Comparison of ENCODE assay signal across 26 mouse cellular contexts in genomic region chr9:46194809-46195208, GRCm38 (mm10). TPM values are rescaled to one million over a fixed set of nuclear protein-coding genes. Genes with fewer than 3 reads are reported as not detected.
DNase-seq lines count a peak whose midpoint lies in the region; ATAC-seq lines count a peak whose summit lies in the region.
"Had no signal": no experiment of that assay in that cellular context is flagged by ENCODE, and none has a peak within 500 bp of the region (broad histone marks: within the 10 kb centered on the region; RNA-seq: fewer than 3 reads in every experiment).

No protein-coding gene starts in this region.

- ATAC-seq in heart, embryonic 11.5 days (replicated peaks; ENCODE audit: insufficient number of reproducible peaks, low FRiP score, low TSS enrichment) = no peak
- no peak for ATAC-seq in hindbrain, embryonic 16.5 days
- ATAC-seq: activated CD4-positive, CD25-positive, alpha-beta regulatory T cell, adult 4 months; CD4-positive, CD25-positive, alpha-beta regulatory T cell, adult 4 months; forebrain, embryonic 13.5 days; forebrain, embryonic 15.5 days; Patski had no signal

- H3K4me1 ChIP-seq in heart, embryonic 11.5 days (ENCODE audit: control insufficient read depth, insufficient read depth, low read length) = peaks cover 30% of the 10 kb centered on the region
- peaks cover 49% of the 10 kb centered on the region for H3K4me1 ChIP-seq in heart, embryonic 10.5 days
- no peaks in the 10 kb centered on the region for H3K4me1 ChIP-seq in hindbrain, embryonic 10.5 days (replicated peaks)
- H3K4me1 ChIP-seq in hindbrain, embryonic 16.5 days (ENCODE audit: control insufficient read depth, insufficient read depth, low read depth, low read length) = no peaks in the 10 kb centered on the region
- H3K4me1 ChIP-seq: forebrain, embryonic 13.5 days; forebrain, embryonic 15.5 days had no signal

- H3K27ac ChIP-seq in heart, embryonic 11.5 days (ENCODE audit: low read depth, low read length) = no peak overlapping the region
- H3K27ac ChIP-seq in heart, embryonic 10.5 days = peak overlapping the region; percentile 5; the same call in 1 of the 2 replicates
- H3K27ac ChIP-seq in hindbrain, embryonic 10.5 days = peak overlapping the region; percentile 35; the same call in 1 of the 2 replicates
- H3K27ac ChIP-seq in hindbrain, embryonic 16.5 days (ENCODE audit: low read depth, low read length) = no peak overlapping the region
- H3K27ac ChIP-seq: embryonic facial prominence, embryonic 10.5 days; embryonic facial prominence, embryonic 12.5 days; forebrain, embryonic 13.5 days; forebrain, embryonic 15.5 days had no signal

- H3K4me2 ChIP-seq in heart, embryonic 11.5 days = no peak overlapping the region
- no peak overlapping the region for H3K4me2 ChIP-seq in hindbrain, embryonic 16.5 days (ENCODE audit: low read length)
- H3K4me2 ChIP-seq: embryonic facial prominence, embryonic 12.5 days; forebrain, embryonic 13.5 days; forebrain, embryonic 15.5 days had no signal

- no peaks in the 10 kb centered on the region for H3K9me3 ChIP-seq in heart, embryonic 11.5 days (replicated peaks; ENCODE audit: control insufficient read depth, low read length)
- H3K9me3 ChIP-seq in heart, embryonic 10.5 days = no peaks in the 10 kb centered on the region
- H3K9me3 ChIP-seq in hindbrain, embryonic 10.5 days = no peaks in the 10 kb centered on the region
- no peaks in the 10 kb centered on the region for H3K9me3 ChIP-seq in hindbrain, embryonic 16.5 days (ENCODE audit: control insufficient read depth, low read length)
- H3K9me3 ChIP-seq: embryonic facial prominence, embryonic 10.5 days; embryonic facial prominence, embryonic 12.5 days; forebrain, embryonic 13.5 days; forebrain, embryonic 15.5 days; G1E had no signal

- WGBS in heart, embryonic 11.5 days (ENCODE audit: insufficient replicate concordance) = 86% methylated on average over 8 of the region's 9 CpGs
- 81% methylated on average over 9 of the region's 9 CpGs for WGBS in heart, embryonic 10.5 days
- WGBS in hindbrain, embryonic 10.5 days = 82% methylated on average over 9 of the region's 9 CpGs
- WGBS in hindbrain, embryonic 16.5 days = 89% methylated on average over 9 of the region's 9 CpGs

- H3K27me3 ChIP-seq in heart, embryonic 11.5 days (ENCODE audit: control insufficient read depth, insufficient read depth, low read length) = no peaks in the 10 kb centered on the region
- no peaks in the 10 kb centered on the region for H3K27me3 ChIP-seq in heart, embryonic 10.5 days (ENCODE audit: insufficient read depth, poor library complexity, severe bottlenecking)
- no peaks in the 10 kb centered on the region for H3K27me3 ChIP-seq in hindbrain, embryonic 10.5 days (ENCODE audit: insufficient read depth, poor library complexity, severe bottlenecking)
- H3K27me3 ChIP-seq in hindbrain, embryonic 16.5 days (replicated peaks; ENCODE audit: control insufficient read depth, insufficient read depth, low read length) = no peaks in the 10 kb centered on the region
- H3K27me3 ChIP-seq: CH12.LX; embryonic facial prominence, embryonic 12.5 days; forebrain, embryonic 13.5 days; forebrain, embryonic 15.5 days; Patski had no signal

- H3K36me3 ChIP-seq in heart, embryonic 11.5 days (ENCODE audit: control insufficient read depth, insufficient read depth, low read length) = peaks cover 11% of the 10 kb centered on the region
- peaks cover 30% of the 10 kb centered on the region for H3K36me3 ChIP-seq in heart, embryonic 10.5 days
- H3K36me3 ChIP-seq in hindbrain, embryonic 10.5 days = peaks cover 55% of the 10 kb centered on the region
- peaks cover 8% of the 10 kb centered on the region for H3K36me3 ChIP-seq in hindbrain, embryonic 16.5 days (ENCODE audit: control insufficient read depth, insufficient read depth, low read length)

- H3K4me3 ChIP-seq in heart, embryonic 11.5 days (ENCODE audit: low read depth, low read length) = no peak overlapping the region
- H3K4me3 ChIP-seq in heart, embryonic 10.5 days = no peak overlapping the region
- H3K4me3 ChIP-seq in hindbrain, embryonic 10.5 days = no peak overlapping the region
- no peak overlapping the region for H3K4me3 ChIP-seq in hindbrain, embryonic 16.5 days (ENCODE audit: low read length)
- H3K4me3 ChIP-seq: embryonic facial prominence, embryonic 10.5 days; embryonic facial prominence, embryonic 12.5 days; forebrain, embryonic 13.5 days; forebrain, embryonic 15.5 days had no signal

- no peak overlapping the region for H3K9ac ChIP-seq in heart, embryonic 11.5 days (ENCODE audit: low read depth, low read length)
- no peak overlapping the region for H3K9ac ChIP-seq in hindbrain, embryonic 16.5 days (ENCODE audit: low read depth, low read length)
- H3K9ac ChIP-seq: embryonic facial prominence, embryonic 12.5 days; forebrain, embryonic 13.5 days; forebrain, embryonic 15.5 days had no signal

- DNase-seq in heart, adult 11 months = peak; percentile 87
- no peak for DNase-seq in heart, embryonic 10.5 days (ENCODE audit: low spot score)
- no peak for DNase-seq in heart, postnatal 4 days
- DNase-seq in hindbrain, embryonic 10.5 days (ENCODE audit: low spot score) = no peak
- DNase-seq: adrenal gland, adult 8-10 months; adrenal gland, postnatal 14 days; adrenal gland, postnatal 36 days; B cell, adult 2 months; cerebellum, adult 11-12 months; cerebellum, adult 2 months; cerebellum, adult 9-10 months; cerebellum, postnatal 10 days; cerebellum, postnatal 25 days had no signal

RNA-seq across cellular contexts. Expression of gene Apoa1, which starts 33.6 kb away (rescaled TPM):
- 5.7 and 29.6 TPM in 2 replicates for polyA plus RNA-seq in heart, embryonic 11.5 days (2014; fragmentation: Nextera tagmentation; extraction: Ambion mirVana)
- 4.3 and 124 TPM in 2 replicates for polyA plus RNA-seq in heart, embryonic 10.5 days (2016; fragmentation: Nextera tagmentation; extraction: Ambion mirVana)
- under 1 TPM; 0.45 to 0.61 TPM for total RNA-seq in heart, postnatal 4 days (2021)
- 0.75 and 0.88 TPM in 2 replicates for polyA plus RNA-seq in hindbrain, embryonic 10.5 days (2016; fragmentation: Nextera tagmentation; extraction: Ambion mirVana)
- 2.7 and 4.1 TPM in 2 replicates for polyA plus RNA-seq in hindbrain, embryonic 16.5 days (2015; fragmentation: Nextera tagmentation; extraction: Ambion mirVana)
- total RNA-seq: CH12.LX, G1E had no signal
- polyA plus RNA-seq: activated CD4-positive, CD25-positive, alpha-beta regulatory T cell, adult 4 months; CD4-positive, CD25-positive, alpha-beta regulatory T cell, adult 4 months; Patski had no signal

RNA-seq across cellular contexts. Expression of gene Apoc3, which starts 40.6 kb away (rescaled TPM):
- not detected in 2 replicates for polyA plus RNA-seq in heart, embryonic 11.5 days (2014; fragmentation: Nextera tagmentation; extraction: Ambion mirVana)
- polyA plus RNA-seq in heart, embryonic 10.5 days (2016; fragmentation: Nextera tagmentation; extraction: Ambion mirVana) = not detected in 2 replicates
- total RNA-seq in heart, postnatal 4 days (2021) = not detected
- not detected in 2 replicates for polyA plus RNA-seq in hindbrain, embryonic 10.5 days (2016; fragmentation: Nextera tagmentation; extraction: Ambion mirVana)
- polyA plus RNA-seq in hindbrain, embryonic 16.5 days (2015; fragmentation: Nextera tagmentation; extraction: Ambion mirVana) = not detected in 2 replicates
- total RNA-seq: CH12.LX had no signal
- polyA plus RNA-seq: activated CD4-positive, CD25-positive, alpha-beta regulatory T cell, adult 4 months; CD4-positive, CD25-positive, alpha-beta regulatory T cell, adult 4 months; embryonic facial prominence, embryonic 10.5 days; embryonic facial prominence, embryonic 12.5 days; embryonic facial prominence, embryonic 14.5 days; forebrain, embryonic 11.5 days; forebrain, embryonic 13.5 days; forebrain, embryonic 15.5 days; G1E; Patski had no signal

RNA-seq across cellular contexts. Expression of gene Apoa4, which starts 45.7 kb away (rescaled TPM):
- not detected in 2 replicates for polyA plus RNA-seq in heart, embryonic 11.5 days (2014; fragmentation: Nextera tagmentation; extraction: Ambion mirVana)
- polyA plus RNA-seq in heart, embryonic 10.5 days (2016; fragmentation: Nextera tagmentation; extraction: Ambion mirVana) = 0.07 and 1.2 TPM in 2 replicates
- total RNA-seq in heart, postnatal 4 days (2021) = not detected
- polyA plus RNA-seq in hindbrain, embryonic 10.5 days (2016; fragmentation: Nextera tagmentation; extraction: Ambion mirVana) = not detected in 2 replicates
- polyA plus RNA-seq in hindbrain, embryonic 16.5 days (2015; fragmentation: Nextera tagmentation; extraction: Ambion mirVana) = not detected in 2 replicates
- total RNA-seq: CH12.LX, G1E had no signal
- polyA plus RNA-seq: activated CD4-positive, CD25-positive, alpha-beta regulatory T cell, adult 4 months; CD4-positive, CD25-positive, alpha-beta regulatory T cell, adult 4 months; embryonic facial prominence, embryonic 10.5 days; embryonic facial prominence, embryonic 12.5 days; forebrain, embryonic 11.5 days; forebrain, embryonic 15.5 days; G1E; Patski had no signal

Comparison
In these comparisons a context has a peak if more than half of its experiments do, and no peak if none do; other contexts are left out.
1. H3K27ac ChIP-seq: peak in heart, embryonic 10.5 days (single experiment) and hindbrain, embryonic 10.5 days (single experiment); none in heart, embryonic 11.5 days (single experiment) and hindbrain, embryonic 16.5 days (single experiment).